Mouse (Mus musculus) lung, embryonic 16.5 days (tissue): ENCODE results near the gene Rara. TPM values are rescaled to one million over a fixed set of nuclear protein-coding genes. Genes with fewer than 3 reads are reported as not detected.
"Not testable (repeated sequence)": the region's sequence is repeated elsewhere in the genome, so short reads cannot be mapped to it uniquely, and the experiment has no call there.

Experiments used
- ATAC-seq: fragments of 200-750 bp; cut with Nextera tagmentation; 2 replicates; pipeline ENCODE4 v1.8.0; 2017; ENCODE audit warnings: low read depth, mild to moderate bottlenecking, moderate library complexity
- H3K27ac ChIP-seq: fragments of 300-500 bp; sonication (generic); 2 replicates; pipeline ENCODE4 v1.5.1; 2014; ENCODE audit warnings: mild to moderate bottlenecking, control low read depth, low read length
- H3K27me3 ChIP-seq: fragments of 300-500 bp; sonication (generic); 2 replicates; pipeline ENCODE4 v1.6.1; 2014; ENCODE audit warnings: low read depth, low read length, mixed read lengths; ENCODE audit not compliant: control insufficient read depth, insufficient read depth
- H3K36me3 ChIP-seq: fragments of 300-500 bp; sonication (generic); 2 replicates; pipeline ENCODE4 v1.6.1; 2014; ENCODE audit warnings: low read length; ENCODE audit not compliant: control insufficient read depth, insufficient read depth
- H3K4me1 ChIP-seq: fragments of 300-500 bp; sonication (generic); replicated peaks from 2 replicates; pipeline ENCODE4 v1.6.1; 2014; ENCODE audit warnings: low read length, mixed read lengths; ENCODE audit not compliant: control insufficient read depth, insufficient read depth
- H3K4me2 ChIP-seq: fragments of 300-500 bp; sonication (generic); 2 replicates; pipeline ENCODE4 v1.6.1; 2014; ENCODE audit warnings: low read depth, low read length, control low read depth
- H3K4me3 ChIP-seq: fragments of 300-500 bp; sonication (generic); 2 replicates; pipeline ENCODE4 v1.5.1; 2014; ENCODE audit warnings: mild to moderate bottlenecking, low read length, control low read depth
- H3K9ac ChIP-seq: fragments of 300-500 bp; sonication (generic); 2 replicates; pipeline ENCODE4 v1.6.1; 2014; ENCODE audit warnings: low read length, control low read depth
- H3K9me3 ChIP-seq: fragments of 300-500 bp; sonication (generic); 2 replicates; pipeline ENCODE4 v1.6.1; 2016; ENCODE audit warnings: low read length; ENCODE audit not compliant: control insufficient read depth
- WGBS: fragments of 180-500 bp; shearing (Covaris S2); extraction: QIAGEN DNeasy Blood & Tissue Kit; methylation state at CpG from one replicate; pipeline ENCODE4 v1.1.7; 2014; 5-methylcytosine and 5-hydroxymethylcytosine counted together
- polyA plus RNA-seq: library from polyadenylated mRNA; unstranded; fragments of >200 nt; fragmentation: Nextera tagmentation; extraction: Ambion mirVana; gene quantifications from 2 replicates; pipeline ENCODE4 v1.2.1, GENCODE M21; 2015

The Rara gene
- polyA plus RNA-seq, 1 experiment from 2014 or later = 35.4 TPM

- Histone ChIP-seq H3K9me3 (no peaks in the 10 kb centered on the region), H3K4me2 (peak overlapping the region; percentile 61), H3K27me3 (no peaks in the 10 kb centered on the region), H3K9ac (peak overlapping the region; percentile 82), H3K4me1 (peaks cover 92% of the 10 kb centered on the region), H3K4me3 (peak overlapping the region; percentile 67), H3K36me3 (no peaks in the 10 kb centered on the region), H3K27ac (peak overlapping the region; percentile 11)
- ATAC-seq = no peak
- 11% methylated on average over 12 of the region's 12 CpGs for WGBS
Observed at GRCm38 (mm10) chr11:98928186-98928893, 722 bp downstream of the Rara start.

- no peaks in the 10 kb centered on the region for H3K36me3 ChIP-seq
- ATAC-seq = no peak
- H3K9ac ChIP-seq = peak overlapping the region; percentile 82
- peaks cover 86% of the 10 kb centered on the region for H3K4me1 ChIP-seq
- peak overlapping the region; percentile 61 for H3K4me2 ChIP-seq
- 14% methylated on average over 9 of the region's 9 CpGs for WGBS
- H3K27me3 ChIP-seq = no peaks in the 10 kb centered on the region
- H3K27ac ChIP-seq = peak overlapping the region; percentile 95
- no peaks in the 10 kb centered on the region for H3K9me3 ChIP-seq
- peak overlapping the region; percentile 67 for H3K4me3 ChIP-seq
Observed at GRCm38 (mm10) chr11:98929503-98929902, 1.9 kb downstream of the Rara start.

GRCm38 (mm10) chr11:98930127-98930601, 2.5 kb downstream of the Rara start:
- no peak for ATAC-seq
- peak overlapping the region; percentile 67; the same call in 1 of the 2 replicates for H3K4me3 ChIP-seq

GRCm38 (mm10) chr11:98930773-98931512, 3.3 kb downstream of the Rara start:
- Histone ChIP-seq H3K4me3 (no peak overlapping the region), H3K4me1 (peaks cover 79% of the 10 kb centered on the region), H3K27me3 (no peaks in the 10 kb centered on the region), H3K9ac (peak overlapping the region; percentile 82), H3K36me3 (no peaks in the 10 kb centered on the region), H3K27ac (peak overlapping the region; percentile 95), H3K9me3 (no peaks in the 10 kb centered on the region), H3K4me2 (peak overlapping the region; percentile 61)
- peak; percentile 42 for ATAC-seq
- whole genome bisulfite sequencing = 13% methylated on average over 10 of the region's 10 CpGs

More at GRCm38 (mm10) chr11:98930127-98930601, 2.5 kb downstream of the Rara start:
- Histone ChIP-seq H3K27ac (peak overlapping the region; percentile 95), H3K27me3 (no peaks in the 10 kb centered on the region), H3K36me3 (no peaks in the 10 kb centered on the region), H3K9me3 (no peaks in the 10 kb centered on the region), H3K9ac (peak overlapping the region; percentile 82), H3K4me2 (peak overlapping the region; percentile 61), H3K4me1 (peaks cover 85% of the 10 kb centered on the region)
- 24% methylated on average over 7 of the region's 7 CpGs for WGBS

GRCm38 (mm10) chr11:98931513-98932292, 4.1 kb downstream of the Rara start:
- no peaks in the 10 kb centered on the region for H3K36me3 ChIP-seq

GRCm38 (mm10) chr11:98932293-98933091, 4.9 kb downstream of the Rara start:
- peak overlapping the region; percentile 34; the same call in 1 of the 2 replicates for H3K9ac ChIP-seq
- no peaks in the 10 kb centered on the region for H3K36me3 ChIP-seq
- H3K4me2 ChIP-seq = peak overlapping the region; percentile 31
- H3K4me1 ChIP-seq = peaks cover 76% of the 10 kb centered on the region
- no peaks in the 10 kb centered on the region for H3K27me3 ChIP-seq
- no peak overlapping the region for H3K4me3 ChIP-seq
- 15% methylated on average over 19 of the region's 19 CpGs for WGBS
- ATAC-seq = no peak
- peak overlapping the region; percentile 95 for H3K27ac ChIP-seq
- no peaks in the 10 kb centered on the region for H3K9me3 ChIP-seq

More at GRCm38 (mm10) chr11:98931513-98932292, 4.1 kb downstream of the Rara start:
- Histone ChIP-seq H3K4me2 (peak overlapping the region; percentile 61; the same call in 1 of the 2 replicates), H3K4me1 (peaks cover 77% of the 10 kb centered on the region), H3K9ac (peak overlapping the region; percentile 46), H3K4me3 (no peak overlapping the region), H3K27ac (peak overlapping the region; percentile 95), H3K27me3 (no peaks in the 10 kb centered on the region), H3K9me3 (no peaks in the 10 kb centered on the region)
- 24% methylated on average over 7 of the region's 7 CpGs for WGBS
- ATAC-seq = peak; percentile 23

- H3K27me3 ChIP-seq = no peaks in the 10 kb centered on the region
- peak overlapping the region; percentile 95 for H3K27ac ChIP-seq
- no peak for ATAC-seq
- H3K9ac ChIP-seq = 0 out of 2 replicates have a peak overlapping the region, but pooled peaks have one; percentile 34
- no peak overlapping the region for H3K4me3 ChIP-seq
- peak overlapping the region; percentile 31; the same call in 1 of the 2 replicates for H3K4me2 ChIP-seq
- H3K4me1 ChIP-seq = peaks cover 74% of the 10 kb centered on the region
- H3K36me3 ChIP-seq = no peaks in the 10 kb centered on the region
- no peaks in the 10 kb centered on the region for H3K9me3 ChIP-seq
- 20% methylated on average over 9 of the region's 9 CpGs for WGBS
Observed at GRCm38 (mm10) chr11:98933151-98933550, 5.5 kb downstream of the Rara start.

- ATAC-seq, H3K4me2 ChIP-seq, H3K36me3 ChIP-seq, H3K27me3 ChIP-seq, H3K27ac ChIP-seq, H3K9me3 ChIP-seq, H3K9ac ChIP-seq, H3K4me3 ChIP-seq: not testable (repeated sequence)
- 71% methylated on average over 2 of the region's 2 CpGs for WGBS
- H3K4me1 ChIP-seq = peaks cover 73% of the 10 kb centered on the region
Observed at GRCm38 (mm10) chr11:98933847-98934246, 6.2 kb downstream of the Rara start.
